Mouse (Mus musculus) spleen, adult 12 weeks (tissue): Measurements from ENCODE around the gene Ralgps2.

Experiments
- DNase-seq: peaks from one replicate; pipeline ENCODE4 v3.0.0; 2022; ENCODE audit warnings: low spot score

The Ralgps2 gene

GRCm38 (mm10) chr1:156939251-156940141 lies at the start of gene Ralgps2:
Gene Ralgps2 (minus strand): TSS chr1:156939626.
- peak; percentile 48 for DNase-seq

GRCm38 (mm10) chr1:156987576-156987975 lies 48.1 kb upstream of the Ralgps2 start:
- DNase-seq: no peak

- DNase-seq: no peak
These were observed 47.4 kb upstream of the Ralgps2 start for GRCm38 (mm10) chr1:156986641-156987345.

GRCm38 (mm10) chr1:156985657-156986640 lies 46.5 kb upstream of the Ralgps2 start:
- no peak for DNase-seq

- DNase-seq: no peak
These were observed 43.8 kb upstream of the Ralgps2 start for GRCm38 (mm10) chr1:156983009-156983870.

- no peak for DNase-seq
These were observed 42.5 kb upstream of the Ralgps2 start for GRCm38 (mm10) chr1:156981975-156982374.

- DNase-seq: no peak
These were observed 40.3 kb upstream of the Ralgps2 start for GRCm38 (mm10) chr1:156979722-156980121.

GRCm38 (mm10) chr1:156978656-156979055 lies 39.2 kb upstream of the Ralgps2 start:
- DNase-seq: no peak

- no peak for DNase-seq
These were observed 34.4 kb upstream of the Ralgps2 start for GRCm38 (mm10) chr1:156973857-156974256.

- no peak for DNase-seq
These were observed 33.0 kb upstream of the Ralgps2 start for GRCm38 (mm10) chr1:156972391-156972790.

- DNase-seq: no peak
These were observed 31.9 kb upstream of the Ralgps2 start for GRCm38 (mm10) chr1:156971206-156971811.

GRCm38 (mm10) chr1:156970641-156971040 lies 31.2 kb upstream of the Ralgps2 start:
- no peak for DNase-seq

GRCm38 (mm10) chr1:156968107-156968506 lies 28.7 kb upstream of the Ralgps2 start:
- no peak for DNase-seq

- DNase-seq: no peak
These were observed 25.1 kb upstream of the Ralgps2 start for GRCm38 (mm10) chr1:156964586-156964932.

- DNase-seq: no peak
These were observed 24.6 kb upstream of the Ralgps2 start for GRCm38 (mm10) chr1:156963871-156964585.

GRCm38 (mm10) chr1:156961481-156962265 lies 22.2 kb upstream of the Ralgps2 start:
- DNase-seq: no peak

GRCm38 (mm10) chr1:156959004-156959403 lies 19.6 kb upstream of the Ralgps2 start:
- DNase-seq: no peak

- DNase-seq: no peak
These were observed 17.9 kb upstream of the Ralgps2 start for GRCm38 (mm10) chr1:156957360-156957759.
